Mouse (Mus musculus) limb, embryonic 12.5 days (tissue): ENCODE data around the gene Ciita. TPM values are rescaled to one million over a fixed set of nuclear protein-coding genes. Genes with fewer than 3 reads are reported as not detected.

Source experiments
- ATAC-seq: fragments of 200-750 bp; cut with Nextera tagmentation; 2 replicates; pipeline ENCODE4 v1.8.0; 2017; ENCODE audit warnings: low read depth, moderate TSS enrichment; ENCODE audit not compliant: insufficient number of reproducible peaks, insufficient read depth, low FRiP score, low TSS enrichment
- H3K27ac ChIP-seq: fragments of 300-500 bp; sonication (generic); 2 replicates; pipeline ENCODE4 v1.5.1; 2016; ENCODE audit warnings: mild to moderate bottlenecking, moderate library complexity
- H3K27me3 ChIP-seq: fragments of 300-500 bp; sonication (generic); 2 replicates; pipeline ENCODE4 v1.6.1; 2016; ENCODE audit warnings: mild to moderate bottlenecking, moderate library complexity
- H3K36me3 ChIP-seq: fragments of 300-500 bp; sonication (generic); 2 replicates; pipeline ENCODE4 v1.6.1; 2016; ENCODE audit warnings: mild to moderate bottlenecking, moderate library complexity
- H3K4me1 ChIP-seq: fragments of 300-500 bp; sonication (generic); replicated peaks from 2 replicates; pipeline ENCODE4 v1.6.1; 2016
- H3K4me2 ChIP-seq: fragments of 300-500 bp; sonication (generic); 2 replicates; pipeline ENCODE4 v1.6.1; 2016; ENCODE audit warnings: mild to moderate bottlenecking, moderate library complexity
- H3K4me3 ChIP-seq: fragments of 300-500 bp; sonication (generic); replicated peaks from 2 replicates; pipeline ENCODE4 v1.5.1; 2016; ENCODE audit warnings: mild to moderate bottlenecking
- H3K9ac ChIP-seq: fragments of 300-500 bp; sonication (generic); replicated peaks from 2 replicates; pipeline ENCODE4 v1.6.1; 2016; ENCODE audit warnings: mild to moderate bottlenecking, moderate library complexity
- H3K9me3 ChIP-seq: fragments of 300-500 bp; sonication (generic); 2 replicates; pipeline ENCODE4 v1.6.1; 2016; ENCODE audit warnings: mild to moderate bottlenecking, moderate library complexity
- WGBS: fragments of 180-500 bp; shearing (Covaris S2); methylation state at CpG from one replicate; pipeline ENCODE4 v1.1.7; 2016; 5-methylcytosine and 5-hydroxymethylcytosine counted together
- polyA plus RNA-seq: library from polyadenylated mRNA; unstranded; fragments of >200 nt; fragmentation: Nextera tagmentation; extraction: Ambion mirVana; gene quantifications from 2 replicates; pipeline ENCODE4 v1.2.1, GENCODE M21; 2016

Gene Ciita
- polyA plus RNA-seq, 1 experiment from 2014 or later, result 0.36 TPM

- H3K4me1 ChIP-seq, result peaks cover 37% of the 10 kb centered on the region
- H3K27ac ChIP-seq, result no peak overlapping the region
- WGBS, result 83% methylated on average over 3 of the region's 3 CpGs
- no peaks in the 10 kb centered on the region for H3K9me3 ChIP-seq
- no peak overlapping the region for H3K4me2 ChIP-seq
- H3K9ac ChIP-seq, result no peak overlapping the region
- ATAC-seq, result no peak
- no peaks in the 10 kb centered on the region for H3K27me3 ChIP-seq
- peaks cover 35% of the 10 kb centered on the region for H3K36me3 ChIP-seq
- no peak overlapping the region for H3K4me3 ChIP-seq
Observed at GRCm38 (mm10) chr16:10536961-10537360, 57.1 kb downstream of the Ciita start.

- no peak for ATAC-seq
- peaks cover 11% of the 10 kb centered on the region; the same call in 1 of the 2 replicates for H3K36me3 ChIP-seq
- peaks cover 41% of the 10 kb centered on the region for H3K4me1 ChIP-seq
- peak overlapping the region; percentile 93 for H3K4me2 ChIP-seq
- peak overlapping the region; percentile 87 for H3K4me3 ChIP-seq
- no peaks in the 10 kb centered on the region for H3K27me3 ChIP-seq
- H3K27ac ChIP-seq, result no peak overlapping the region
- no peaks in the 10 kb centered on the region for H3K9me3 ChIP-seq
- WGBS, result 73% methylated on average over 16 of the region's 16 CpGs
- H3K9ac ChIP-seq, result peak overlapping the region; percentile 93
Observed at GRCm38 (mm10) chr16:10540763-10541597, 61.1 kb downstream of the Ciita start.

GRCm38 (mm10) chr16:10541598-10541930, 61.7 kb downstream of the Ciita start:
- 31% methylated on average over 7 of the region's 7 CpGs for WGBS
- H3K27me3 ChIP-seq, result no peaks in the 10 kb centered on the region
- H3K9ac ChIP-seq, result peak overlapping the region; percentile 93
- no peak for ATAC-seq
- peak overlapping the region; percentile 87 for H3K4me3 ChIP-seq
- peak overlapping the region; percentile 93 for H3K4me2 ChIP-seq
- peaks cover 6% of the 10 kb centered on the region; the same call in 1 of the 2 replicates for H3K36me3 ChIP-seq
- H3K4me1 ChIP-seq, result peaks cover 47% of the 10 kb centered on the region
- H3K9me3 ChIP-seq, result no peaks in the 10 kb centered on the region
- no peak overlapping the region for H3K27ac ChIP-seq

- Histone ChIP-seq H3K4me2 (peak overlapping the region; percentile 93), H3K4me1 (peaks cover 51% of the 10 kb centered on the region), H3K9ac (peak overlapping the region; percentile 93), H3K36me3 (peaks cover 6% of the 10 kb centered on the region; the same call in 1 of the 2 replicates), H3K27me3 (no peaks in the 10 kb centered on the region), H3K4me3 (peak overlapping the region; percentile 87), H3K9me3 (no peaks in the 10 kb centered on the region), H3K27ac (peak overlapping the region; percentile 91)
- WGBS, result 2% methylated on average over 22 of the region's 22 CpGs
- ATAC-seq, result no peak
Observed at GRCm38 (mm10) chr16:10542266-10542665, 62.4 kb downstream of the Ciita start.

GRCm38 (mm10) chr16:10542698-10543365, 63.0 kb downstream of the Ciita start, which contains the start of gene Dexi:
Gene Dexi, minus strand, starts transcription at chr16:10543054.
- H3K27me3 ChIP-seq, result no peaks in the 10 kb centered on the region
- H3K9ac ChIP-seq, result peak within 1 kb of the TSS; percentile 93
- WGBS, result under 1% methylated on average over 57 of the region's 61 CpGs
- H3K4me2 ChIP-seq, result peak within 1 kb of the TSS; percentile 93
- H3K27ac ChIP-seq, result peak within 1 kb of the TSS; percentile 91
- ATAC-seq, result peak; percentile 92
- no peaks in the 10 kb centered on the region for H3K9me3 ChIP-seq
- peaks cover 6% of the 10 kb centered on the region; the same call in 1 of the 2 replicates for H3K36me3 ChIP-seq
- peak within 1 kb of the TSS; percentile 87 for H3K4me3 ChIP-seq
- H3K4me1 ChIP-seq, result peaks cover 49% of the 10 kb centered on the region

GRCm38 (mm10) chr16:10544995-10545622, 65.2 kb downstream of the Ciita start, which contains the start of gene Clec16a:
Gene Clec16a, plus strand, starts transcription at chr16:10545339.
- Histone ChIP-seq H3K4me3 (peak within 1 kb of the TSS; percentile 89), H3K4me2 (peak within 1 kb of the TSS; percentile 80), H3K4me1 (peaks cover 32% of the 10 kb centered on the region), H3K36me3 (no peaks in the 10 kb centered on the region), H3K27me3 (no peaks in the 10 kb centered on the region), H3K9ac (peak within 1 kb of the TSS; percentile 79), H3K27ac (0 out of 2 replicates have a peak within 1 kb of the TSS, but pooled peaks have one; percentile 59), H3K9me3 (no peaks in the 10 kb centered on the region)
- ATAC-seq, result peak; percentile 88
- under 1% methylated on average over 58 of the region's 58 CpGs for WGBS

GRCm38 (mm10) chr16:10546865-10547264, 67.0 kb downstream of the Ciita start:
- 64% methylated on average over 3 of the region's 3 CpGs for WGBS
- H3K27me3 ChIP-seq, result no peaks in the 10 kb centered on the region
- no peak overlapping the region for H3K4me2 ChIP-seq
- H3K9me3 ChIP-seq, result no peaks in the 10 kb centered on the region
- no peaks in the 10 kb centered on the region for H3K36me3 ChIP-seq
- peak overlapping the region; percentile 89; the same call in 1 of the 2 replicates for H3K4me3 ChIP-seq
- no peak overlapping the region for H3K27ac ChIP-seq
- H3K4me1 ChIP-seq, result peaks cover 15% of the 10 kb centered on the region
- no peak for ATAC-seq
- H3K9ac ChIP-seq, result no peak overlapping the region

GRCm38 (mm10) chr16:10548938-10549337, 69.1 kb downstream of the Ciita start:
- Histone ChIP-seq H3K27ac (no peak overlapping the region), H3K4me3 (no peak overlapping the region), H3K4me1 (peaks cover 14% of the 10 kb centered on the region; the same call in 1 of the 2 replicates), H3K27me3 (no peaks in the 10 kb centered on the region), H3K36me3 (no peaks in the 10 kb centered on the region), H3K9ac (no peak overlapping the region), H3K9me3 (no peaks in the 10 kb centered on the region), H3K4me2 (no peak overlapping the region)
- 73% methylated on average over 3 of the region's 3 CpGs for WGBS
- ATAC-seq, result no peak

- no peak overlapping the region for H3K9ac ChIP-seq
- 84% methylated on average over 2 of the region's 2 CpGs for WGBS
Observed at GRCm38 (mm10) chr16:10549600-10549999, 69.7 kb downstream of the Ciita start.

GRCm38 (mm10) chr16:10551592-10551991, 71.7 kb downstream of the Ciita start:
- Histone ChIP-seq H3K4me2 (no peak overlapping the region), H3K27ac (no peak overlapping the region), H3K9ac (no peak overlapping the region)

More at GRCm38 (mm10) chr16:10549600-10549999, 69.7 kb downstream of the Ciita start:
- Histone ChIP-seq H3K27me3 (no peaks in the 10 kb centered on the region), H3K4me3 (no peak overlapping the region), H3K4me2 (no peak overlapping the region), H3K4me1 (peaks cover 14% of the 10 kb centered on the region; the same call in 1 of the 2 replicates), H3K27ac (no peak overlapping the region), H3K36me3 (no peaks in the 10 kb centered on the region), H3K9me3 (no peaks in the 10 kb centered on the region)
- no peak for ATAC-seq

GRCm38 (mm10) chr16:10553858-10554257, 74.0 kb downstream of the Ciita start:
- H3K36me3 ChIP-seq, result no peaks in the 10 kb centered on the region
- H3K27ac ChIP-seq, result no peak overlapping the region
- WGBS, result 91% methylated on average over 2 of the region's 2 CpGs
- H3K9ac ChIP-seq, result no peak overlapping the region
- no peaks in the 10 kb centered on the region for H3K4me1 ChIP-seq
- ATAC-seq, result no peak
- H3K4me3 ChIP-seq, result no peak overlapping the region
- H3K27me3 ChIP-seq, result no peaks in the 10 kb centered on the region
- H3K4me2 ChIP-seq, result no peak overlapping the region
- H3K9me3 ChIP-seq, result no peaks in the 10 kb centered on the region

More at GRCm38 (mm10) chr16:10551592-10551991, 71.7 kb downstream of the Ciita start:
- 68% methylated on average over 4 of the region's 4 CpGs for WGBS
- no peaks in the 10 kb centered on the region for H3K36me3 ChIP-seq
- no peak for ATAC-seq
- no peaks in the 10 kb centered on the region for H3K9me3 ChIP-seq
- H3K27me3 ChIP-seq, result no peaks in the 10 kb centered on the region
- peaks cover 4% of the 10 kb centered on the region; the same call in 1 of the 2 replicates for H3K4me1 ChIP-seq
- no peak overlapping the region for H3K4me3 ChIP-seq
